Mouse (Mus musculus) embryonic stem cell, embryonic (primary cell): Measurements from ENCODE around the gene Hsd17b12.

Source experiments
- CTCF ChIA-PET, 4 experiments: fragments of 300-600 bp in 2 of 4; fragments of 350-600 bp in 2 of 4; sonication (Branson Sonifier 250); formaldehyde crosslinking; loops; one replicate each; lab custom pipeline; 2022; ENCODE audit warnings: inconsistent platforms in 2 of 4; lab: Charles Lee
- POLR2A ChIA-PET, 4 experiments: fragments of 300-600 bp in 2 of 4; fragments of 350-600 bp in 2 of 4; sonication (Branson Sonifier 250); formaldehyde crosslinking; loops; one replicate each; lab custom pipeline; 2022; ENCODE audit warnings: antibody characterized with exemption in 4 of 4, inconsistent platforms in 1 of 4; lab: Charles Lee

The Hsd17b12 gene

GRCm38 (mm10) chr2:94048733-94049470 is 108.9 kb downstream of the Hsd17b12 start:
- POLR2A ChIA-PET, result interaction anchor here in 1 of 4 experiments (0.7 to 1.1 kb wide), 3 partner anchors 8 to 152 kb away, joined by 3 to 4 read pairs (median 3); no protein-coding TSS in a partner anchor
- CTCF ChIA-PET, result interaction anchor here in 2 of 4 experiments (0.6 to 1.4 kb wide), 2 partner anchors 13 to 197 kb away, joined by 3 to 6 read pairs; no protein-coding TSS in a partner anchor

DNA sequence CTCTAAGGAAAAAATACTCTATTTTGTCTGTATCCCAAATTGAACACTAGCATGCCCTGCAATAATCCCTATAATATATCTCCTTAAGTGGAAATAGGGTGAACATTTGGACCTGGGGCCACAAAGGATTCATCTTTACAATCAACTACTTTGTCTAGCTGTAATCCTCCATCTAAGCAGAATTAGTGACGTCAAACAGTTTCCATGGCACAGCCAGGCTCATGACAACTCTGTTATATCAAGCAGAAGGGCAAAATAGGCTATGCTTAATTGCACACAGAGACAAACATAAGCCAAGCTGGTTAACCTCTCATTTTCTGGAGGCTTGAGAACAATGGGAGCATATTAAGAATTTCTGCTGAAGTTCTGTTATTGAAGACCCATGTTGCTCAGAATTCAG is 109.5 kb downstream of the Hsd17b12 start:
- POLR2A ChIA-PET, result interaction anchor here in 1 of 4 experiments (0.9 to 1.1 kb wide), 2 partner anchors 8 to 12 kb away, joined by 3 to 4 read pairs; no protein-coding TSS in a partner anchor
- CTCF ChIA-PET, result interaction anchor here in 1 of 4 experiments (0.6 kb wide), 1 partner anchor 198 kb away, joined by 6 read pairs; no protein-coding TSS in a partner anchor

- CTCF ChIA-PET, result interaction anchor here in 2 of 4 experiments (0.9 to 1.0 kb wide), 2 partner anchors 9 to 223 kb away, joined by 3 read pairs; partner anchors contain the start of gene Ext2 (in 1 of the 2)
- POLR2A ChIA-PET, result no interaction called here
These were observed 112.2 kb downstream of the Hsd17b12 start for GRCm38 (mm10) chr2:94045411-94046090.

DNA sequence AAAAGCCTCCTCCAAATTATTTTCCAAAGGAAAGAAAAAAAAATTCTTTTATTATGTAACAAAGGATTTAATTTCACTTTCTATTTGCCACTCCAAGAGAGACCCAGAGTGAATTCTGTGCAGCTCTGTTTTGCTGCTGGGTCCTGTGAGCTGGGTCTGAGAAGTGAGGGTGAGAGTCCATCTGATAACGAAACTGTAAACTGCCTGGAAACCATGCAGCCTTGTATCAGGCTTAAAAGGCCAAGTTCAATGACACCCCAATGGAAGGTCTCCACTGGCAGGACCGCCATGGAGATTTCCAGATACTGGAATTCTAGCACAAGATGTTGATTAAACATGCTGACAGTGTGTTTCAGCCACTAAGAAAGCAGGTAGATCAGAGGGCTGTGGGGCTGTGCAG is 113.6 kb downstream of the Hsd17b12 start:
- ChIA-PET CTCF (no interaction called here), POLR2A (no interaction called here)

- POLR2A ChIA-PET, result no interaction called here
- CTCF ChIA-PET, result no interaction called here
These were observed 114.1 kb downstream of the Hsd17b12 start for GRCm38 (mm10) chr2:94043662-94044061.

DNA sequence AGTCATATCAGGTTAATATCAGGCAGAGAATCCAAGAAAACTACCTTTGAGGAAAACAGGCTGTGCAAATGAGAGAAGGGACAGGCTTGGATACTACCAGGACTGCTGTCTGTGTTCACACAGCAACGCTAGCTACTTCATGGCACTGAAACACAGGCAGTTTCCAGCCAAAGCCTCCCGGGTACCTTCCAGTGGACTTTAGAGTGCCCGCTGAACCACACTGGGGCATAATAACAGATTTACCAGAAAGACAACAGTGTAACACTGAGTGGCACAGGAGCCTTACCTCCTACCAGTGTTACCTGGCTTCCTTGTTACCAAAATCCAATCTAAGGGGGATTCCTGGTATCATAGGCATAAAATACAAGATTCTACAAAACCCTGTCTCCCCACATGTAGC is 115.3 kb downstream of the Hsd17b12 start:
- POLR2A ChIA-PET, result interaction anchor here in 3 of 4 experiments (0.5 to 3.0 kb wide), 12 partner anchors 8 to 259 kb away, joined by 3 to 20 read pairs (median 4); partner anchors contain the start of gene Hsd17b12 (in 1 of the 3)
- CTCF ChIA-PET, result interaction anchor here in 3 of 4 experiments (1.2 to 2.0 kb wide), 3 partner anchors 11 to 231 kb away, joined by 3 to 10 read pairs (median 4); no protein-coding TSS in a partner anchor

DNA sequence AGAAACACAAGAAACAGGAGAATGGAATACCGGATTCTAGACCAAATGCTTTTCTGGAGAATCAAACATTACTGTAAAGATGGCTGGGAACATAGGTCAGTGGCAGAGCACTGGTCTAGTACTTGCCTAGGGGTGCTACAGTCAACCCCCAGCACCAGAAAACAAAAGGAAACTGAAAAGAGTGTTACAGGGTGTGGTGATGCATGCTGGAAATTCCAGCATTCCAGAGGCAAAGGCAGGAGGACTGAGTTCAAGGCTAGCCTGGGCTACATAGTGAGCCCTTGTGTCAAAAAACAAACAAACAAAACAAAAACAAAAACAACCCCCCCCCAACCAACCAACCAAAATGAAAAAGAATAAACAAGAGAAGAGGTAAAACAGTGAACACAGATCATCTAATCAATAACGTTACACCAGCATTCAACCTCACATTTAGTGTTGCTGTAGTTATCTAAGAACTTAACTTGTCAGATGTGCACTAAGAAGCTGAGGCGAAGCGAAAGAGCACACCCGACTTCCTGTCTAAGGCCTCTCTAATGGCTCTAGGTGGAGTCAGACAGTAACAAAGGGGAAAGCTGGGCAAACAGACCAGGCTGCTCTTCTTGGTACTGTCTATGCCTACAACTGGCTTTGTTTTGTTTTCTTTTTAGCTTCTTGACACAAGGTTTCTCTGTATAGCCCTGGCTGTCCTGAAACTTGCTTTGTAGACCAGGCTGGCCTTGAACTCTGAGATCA is 117.2 kb downstream of the Hsd17b12 start:
- ChIA-PET POLR2A (interaction anchor here (0.7 to 3.0 kb wide), 20 partner anchors 8 to 366 kb away, joined by 3 to 20 read pairs (median 4); partner anchors contain the start of genes Hsd17b12 (in 2 of the 4) and Ttc17 (in 1 of the 4)), CTCF (interaction anchor here (0.6 to 2.4 kb wide), 10 partner anchors 14 to 439 kb away, joined by 3 to 18 read pairs (median 3); partner anchors contain the start of gene Ext2 (in 1 of the 4))

DNA sequence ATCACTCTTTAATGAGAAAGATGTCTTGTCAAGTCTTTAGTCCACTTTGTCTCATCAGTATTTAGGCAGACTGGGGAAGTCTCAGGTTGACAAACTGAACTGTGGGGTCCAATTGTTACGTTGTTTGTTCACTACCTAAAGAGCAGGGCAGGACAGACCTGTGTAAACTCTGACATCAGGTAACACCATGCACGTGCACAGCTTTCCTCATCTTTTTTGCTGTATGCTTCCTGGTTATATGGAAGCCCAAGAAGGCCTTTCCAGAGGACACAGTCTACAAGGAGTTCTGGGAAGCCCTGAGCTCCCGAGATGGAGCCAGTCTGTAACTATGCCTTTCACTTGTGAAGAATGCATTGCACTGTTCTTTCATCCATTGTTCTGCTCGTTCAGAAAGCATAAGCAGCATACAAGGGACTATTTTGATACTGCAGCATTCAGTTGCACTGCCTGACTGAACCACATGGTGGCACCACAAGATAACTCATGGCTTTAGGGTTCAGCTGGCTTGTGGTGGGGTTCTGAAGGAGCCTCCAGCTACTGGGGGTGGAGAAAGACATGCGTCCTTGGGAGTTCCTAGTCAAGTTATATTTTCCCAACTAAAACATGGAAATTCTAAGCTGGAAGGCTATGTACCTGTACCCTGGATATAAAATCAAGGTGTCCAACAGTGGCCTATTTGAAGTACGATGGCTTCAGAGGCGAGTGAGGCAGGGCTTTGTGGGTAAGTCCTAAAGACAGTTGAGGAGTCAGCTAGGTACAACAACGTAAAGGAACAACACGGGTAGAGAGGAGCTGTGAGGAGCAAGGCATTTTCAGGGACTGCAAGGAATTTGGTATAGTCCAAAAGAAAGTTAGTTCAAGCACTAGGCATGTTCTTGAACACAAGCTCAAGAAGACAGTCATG is 122.1 kb downstream of the Hsd17b12 start:
- ChIA-PET CTCF (interaction anchor here (0.6 to 2.1 kb wide), 27 partner anchors 11 to 479 kb away, joined by 3 to 24 read pairs (median 3); partner anchors contain the start of gene Accsl (in 1 of the 4)), POLR2A (interaction anchor here in 2 of 4 experiments (0.8 to 3.3 kb wide), 8 partner anchors 11 to 209 kb away, joined by 3 to 10 read pairs (median 3); no protein-coding TSS in a partner anchor)

DNA sequence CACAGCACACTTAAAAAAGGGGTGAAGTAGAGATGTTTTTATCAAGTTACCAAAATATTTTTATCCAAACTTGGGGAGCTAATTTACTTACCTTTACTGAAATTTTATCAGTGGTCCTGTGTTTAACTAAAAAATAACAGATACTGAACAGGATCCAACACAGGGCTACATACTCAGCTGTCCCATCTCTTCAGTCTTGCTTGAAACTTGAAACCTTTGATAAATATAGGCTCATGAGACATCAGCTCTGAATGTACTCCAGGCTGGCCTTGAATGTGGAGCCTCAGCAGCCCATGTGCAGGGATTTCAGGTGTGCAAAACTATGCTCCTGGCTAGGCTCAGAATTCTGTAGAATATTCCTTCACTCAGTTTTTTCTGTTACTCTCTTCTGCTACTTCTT is 127.2 kb downstream of the Hsd17b12 start:
- ChIA-PET CTCF (no interaction called here), POLR2A (interaction anchor here in 1 of 4 experiments (0.6 kb wide), 1 partner anchor 56 kb away, joined by 4 read pairs; no protein-coding TSS in a partner anchor)

GRCm38 (mm10) chr2:94024637-94025036 is 133.1 kb downstream of the Hsd17b12 start:
- POLR2A ChIA-PET, result interaction anchor here in 1 of 4 experiments (0.7 to 1.1 kb wide), 2 partner anchors 11 to 202 kb away, joined by 3 read pairs; partner anchors contain the start of gene Ext2
- CTCF ChIA-PET, result interaction anchor here in 1 of 4 experiments (0.6 kb wide), 1 partner anchor 137 kb away, joined by 3 read pairs; no protein-coding TSS in a partner anchor

DNA sequence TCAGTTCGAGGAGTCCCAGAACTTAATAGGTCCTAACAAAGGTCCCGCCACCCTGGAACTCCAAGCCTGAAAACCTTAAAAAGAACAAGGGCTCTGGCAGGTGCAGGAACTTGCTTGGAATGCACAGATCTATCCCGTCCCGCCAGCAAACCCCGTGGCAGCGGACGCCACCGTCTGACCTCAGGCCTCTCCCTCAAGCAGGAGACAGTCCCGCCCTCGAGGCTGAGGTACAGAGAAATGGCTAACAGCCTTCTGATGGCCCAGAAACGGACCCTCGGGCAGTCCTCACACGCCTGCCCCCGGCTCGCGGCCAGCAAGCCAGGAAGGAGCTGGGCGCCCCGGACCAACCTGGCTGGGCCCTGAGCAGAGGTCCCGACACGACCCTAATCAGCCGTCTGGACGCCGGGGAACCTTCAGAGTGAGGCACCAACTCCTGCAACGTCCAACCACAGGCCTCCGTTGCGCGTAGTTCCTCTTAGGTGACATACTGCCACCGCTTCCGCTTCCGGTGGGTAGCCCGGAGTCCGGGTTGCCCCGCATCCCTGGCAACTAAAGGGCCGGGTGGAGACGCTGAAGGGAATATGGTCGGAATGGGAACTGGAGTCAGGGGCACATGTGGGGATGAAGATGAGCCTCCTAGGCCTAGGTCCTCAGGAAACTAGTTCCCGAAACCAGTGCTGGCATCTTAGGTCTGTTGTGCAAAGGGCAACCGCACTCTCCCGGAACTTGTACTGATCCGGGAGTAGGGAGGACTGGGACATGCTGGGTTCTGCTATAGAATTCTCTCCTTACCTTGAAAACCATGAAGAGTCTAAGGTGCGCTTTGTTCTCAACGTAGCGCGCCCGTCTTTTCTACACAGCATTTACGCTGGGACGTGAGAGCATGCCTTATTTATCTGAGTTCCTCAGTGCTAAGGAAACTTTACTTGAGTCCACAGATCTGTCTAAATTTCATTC is 147.2 kb downstream of the Hsd17b12 start, which contains the start of gene Alkbh3:
Alkbh3 (minus strand) TSS at position 473 of the 957 bp plus-strand sequence.
- ChIA-PET POLR2A (interaction anchor here in 2 of 4 experiments (1.1 to 3.7 kb wide), 4 partner anchors 13 to 142 kb away, joined by 4 to 15 read pairs (median 5); partner anchors contain the start of genes Accsl (in 1 of the 2) and Gm27027 (in 1 of the 2)), CTCF (no interaction called here)

DNA sequence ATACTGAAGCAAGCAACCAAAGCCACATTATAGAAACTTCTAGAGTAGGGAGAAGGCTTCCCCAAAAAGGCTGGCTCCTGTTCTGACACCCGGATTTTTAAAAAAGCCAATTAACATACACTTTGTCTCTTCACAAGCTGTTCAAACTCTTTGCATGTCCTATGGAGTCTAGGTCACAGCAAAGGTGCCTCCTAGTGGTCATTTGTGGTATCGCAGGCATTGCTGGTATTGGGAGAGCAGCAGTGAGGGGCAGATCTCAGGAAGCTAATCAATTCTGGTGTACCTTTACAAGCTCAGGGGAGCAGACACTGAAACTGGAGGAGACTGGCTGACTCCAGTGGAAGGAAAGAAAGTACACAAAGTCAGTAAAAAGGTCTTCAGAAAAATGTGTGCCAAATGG is 155.4 kb downstream of the Hsd17b12 start:
- CTCF ChIA-PET, result interaction anchor here (0.5 to 3.6 kb wide), 59 partner anchors 10 to 527 kb away, joined by 3 to 50 read pairs (median 4); partner anchors contain the start of genes Accsl (in 4 of the 4), Accs (in 2 of the 4), Ext2 (in 1 of the 4) and Gm13889 (in 1 of the 4)
- POLR2A ChIA-PET, result interaction anchor here (0.5 to 2.5 kb wide), 25 partner anchors 9 to 527 kb away, joined by 3 to 15 read pairs (median 3); partner anchors contain the start of genes Accs (in 3 of the 4), Accsl (in 3 of the 4) and Hsd17b12 (in 1 of the 4)

DNA sequence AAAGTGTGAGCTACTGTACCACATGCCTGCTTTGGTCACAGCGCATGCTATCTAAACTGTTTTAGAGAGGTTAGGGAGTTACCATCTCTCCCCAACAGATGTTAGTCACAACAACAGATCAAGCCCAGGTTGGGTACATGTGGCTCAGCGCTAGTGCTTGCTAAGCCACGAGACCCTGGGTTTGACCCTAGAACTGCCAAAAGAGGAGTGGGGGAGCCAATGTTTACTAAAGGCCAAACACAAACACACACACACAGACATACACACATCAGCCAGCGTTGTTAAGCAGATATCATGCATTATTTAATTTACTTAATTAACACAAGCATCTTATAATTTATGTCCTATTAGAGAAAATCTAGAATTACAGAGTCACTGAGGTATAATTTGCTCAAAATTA is 155.8 kb downstream of the Hsd17b12 start:
- POLR2A ChIA-PET, result interaction anchor here (0.5 to 2.5 kb wide), 23 partner anchors 9 to 526 kb away, joined by 3 to 15 read pairs (median 3); partner anchors contain the start of genes Accsl (in 3 of the 4), Accs (in 2 of the 4) and Hsd17b12 (in 1 of the 4)

DNA sequence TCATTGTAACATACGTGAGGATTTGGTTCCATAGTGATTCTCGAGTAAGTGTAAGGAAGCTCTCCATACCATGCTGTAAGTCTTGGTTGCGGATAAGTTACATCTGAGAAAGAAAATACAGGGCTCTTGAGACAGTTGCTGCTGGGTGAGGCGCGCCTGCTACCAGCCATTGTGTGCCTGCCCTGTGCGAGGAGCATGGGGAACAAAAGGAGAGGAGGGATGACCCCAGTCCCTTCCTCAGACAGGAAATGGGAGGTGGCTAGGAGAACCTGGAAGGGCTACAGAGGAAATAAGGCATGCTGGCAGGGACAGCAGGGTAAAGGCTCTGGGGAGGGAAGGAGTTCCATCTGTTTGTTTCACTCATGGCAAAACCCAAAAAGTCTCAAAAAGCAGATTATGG is 156.4 kb downstream of the Hsd17b12 start:
- POLR2A ChIA-PET, result interaction anchor here in 3 of 4 experiments (1.1 to 2.5 kb wide), 6 partner anchors 9 to 302 kb away, joined by 3 to 10 read pairs (median 4); partner anchors contain the start of gene Accs (in 1 of the 3)
- CTCF ChIA-PET, result interaction anchor here (0.6 to 3.6 kb wide), 11 partner anchors 45 to 1803 kb away, joined by 3 to 50 read pairs (median 6); partner anchors contain the start of genes Accsl (in 1 of the 4) and Gm13889 (in 1 of the 4)

More for the DNA sequence above, 155.8 kb downstream of the Hsd17b12 start:
- CTCF ChIA-PET, result interaction anchor here (0.5 to 3.6 kb wide), 45 partner anchors 9 to 1804 kb away, joined by 3 to 50 read pairs (median 4); partner anchors contain the start of genes Accsl (in 4 of the 4), Accs (in 2 of the 4) and Gm13889 (in 1 of the 4)

GRCm38 (mm10) chr2:93996254-93996653 is 161.5 kb downstream of the Hsd17b12 start, which contains the start of gene Gm27027:
Gm27027 (minus strand) TSS chr2:93996354.
- POLR2A ChIA-PET, result interaction anchor here in 1 of 4 experiments (3.5 kb wide), 1 partner anchor 14 kb away, joined by 15 read pairs; the partner anchor contains the start of gene Alkbh3
- CTCF ChIA-PET, result no interaction called here
